Mouse (Mus musculus): ENCODE results near the gene 2410004P03Rik. TPM values are rescaled to one million over a fixed set of nuclear protein-coding genes. Genes with fewer than 3 reads are reported as not detected.

Gene 2410004P03Rik
- polyA plus RNA-seq, 1 experiment from 2014 or later, result 0.09 TPM

GRCm38 (mm10) chr12:16985778-16986177, 25.7 kb downstream of the 2410004P03Rik start:
- 89% methylated on average over 1 of the region's 1 CpGs for WGBS

GRCm38 (mm10) chr12:16977120-16977519, 34.4 kb downstream of the 2410004P03Rik start:
- no peak overlapping the region for H3K27ac ChIP-seq
- H3K4me1 ChIP-seq (replicated peaks), result no peaks in the 10 kb centered on the region
- H3K4me2 ChIP-seq (replicated peaks), result no peak overlapping the region
- no peak overlapping the region for H3K9ac ChIP-seq
- no peak for ATAC-seq
- H3K9me3 ChIP-seq, result no peaks in the 10 kb centered on the region
- no peaks in the 10 kb centered on the region for H3K27me3 ChIP-seq (replicated peaks)
- no peak overlapping the region for H3K4me3 ChIP-seq (replicated peaks)
- H3K36me3 ChIP-seq, result peaks cover 36% of the 10 kb centered on the region

More at GRCm38 (mm10) chr12:16985778-16986177, 25.7 kb downstream of the 2410004P03Rik start:
- Histone ChIP-seq H3K36me3 (peaks cover 3% of the 10 kb centered on the region; the same call in 1 of the 2 replicates), H3K4me3 (replicated peaks) (no peak overlapping the region), H3K4me1 (replicated peaks) (no peaks in the 10 kb centered on the region), H3K9me3 (no peaks in the 10 kb centered on the region), H3K9ac (no peak overlapping the region), H3K27me3 (replicated peaks) (no peaks in the 10 kb centered on the region), H3K27ac (no peak overlapping the region), H3K4me2 (replicated peaks) (no peak overlapping the region)
- ATAC-seq, result no peak

- no peak overlapping the region for H3K4me3 ChIP-seq (replicated peaks)
- 94% methylated on average over 2 of the region's 2 CpGs for WGBS
- no peak for ATAC-seq
Observed at GRCm38 (mm10) chr12:16966811-16967210, 44.7 kb downstream of the 2410004P03Rik start.

GRCm38 (mm10) chr12:16963354-16963753, 48.2 kb downstream of the 2410004P03Rik start:
- no peak overlapping the region for H3K27ac ChIP-seq
- WGBS, result 84% methylated on average over 2 of the region's 2 CpGs
- no peaks in the 10 kb centered on the region for H3K27me3 ChIP-seq (replicated peaks)
- ATAC-seq, result no peak
- H3K4me2 ChIP-seq (replicated peaks), result no peak overlapping the region
- H3K9ac ChIP-seq, result no peak overlapping the region
- H3K4me1 ChIP-seq (replicated peaks), result no peaks in the 10 kb centered on the region
- peaks cover 13% of the 10 kb centered on the region for H3K36me3 ChIP-seq
- no peak overlapping the region for H3K4me3 ChIP-seq (replicated peaks)
- H3K9me3 ChIP-seq, result no peaks in the 10 kb centered on the region

More at GRCm38 (mm10) chr12:16966811-16967210, 44.7 kb downstream of the 2410004P03Rik start:
- H3K36me3 ChIP-seq, result peaks cover 6% of the 10 kb centered on the region; the same call in 1 of the 2 replicates
- no peaks in the 10 kb centered on the region for H3K4me1 ChIP-seq (replicated peaks)
- no peaks in the 10 kb centered on the region for H3K9me3 ChIP-seq
- H3K27ac ChIP-seq, result no peak overlapping the region
- H3K27me3 ChIP-seq (replicated peaks), result no peaks in the 10 kb centered on the region
- no peak overlapping the region for H3K9ac ChIP-seq
- no peak overlapping the region for H3K4me2 ChIP-seq (replicated peaks)

- WGBS, result 56% methylated on average over 1 of the region's 1 CpGs
- Histone ChIP-seq H3K36me3 (peaks cover 17% of the 10 kb centered on the region), H3K4me3 (replicated peaks) (no peak overlapping the region), H3K4me1 (replicated peaks) (no peaks in the 10 kb centered on the region), H3K4me2 (replicated peaks) (no peak overlapping the region), H3K9me3 (no peaks in the 10 kb centered on the region), H3K27ac (no peak overlapping the region), H3K9ac (no peak overlapping the region), H3K27me3 (replicated peaks) (no peaks in the 10 kb centered on the region)
- no peak for ATAC-seq
Observed at GRCm38 (mm10) chr12:16958851-16959250, 52.7 kb downstream of the 2410004P03Rik start.

Other genes starting within 250 kb of the 2410004P03Rik start
- gene Greb1, start 210.8 kb downstream of the 2410004P03Rik start, polyA plus RNA-seq (2015; fragmentation: Nextera tagmentation; extraction: Ambion mirVana), result 5.1 and 5.7 TPM in 2 replicates
- gene E2f6, start 200.8 kb downstream of the 2410004P03Rik start, polyA plus RNA-seq (2015; fragmentation: Nextera tagmentation; extraction: Ambion mirVana), result 37.6 and 39.6 TPM in 2 replicates
- gene Rock2, start 116.8 kb downstream of the 2410004P03Rik start, polyA plus RNA-seq (2015; fragmentation: Nextera tagmentation; extraction: Ambion mirVana), result 17.9 and 19.7 TPM in 2 replicates
- 10.3 and 12.6 TPM in 2 replicates for gene Pqlc3, start 11.3 kb downstream of the 2410004P03Rik start, polyA plus RNA-seq (2015; fragmentation: Nextera tagmentation; extraction: Ambion mirVana)
- gene Kcnf1, start 165.2 kb upstream of the 2410004P03Rik start, polyA plus RNA-seq (2015; fragmentation: Nextera tagmentation; extraction: Ambion mirVana), result 0.45 and 0.57 TPM in 2 replicates